Mouse (Mus musculus): Measurements from ENCODE around the gene Carnmt1.

GRCm38 (mm10) chr19:18646853-18647420 is 23.6 kb upstream of the Carnmt1 start:
- TF ChIP-seq CTCF (IDR thresholded peaks at IDR 0.05; ENCODE audit: extremely low read depth, insufficient read length, insufficient replicate concordance, low read depth, low read length) (no peak), POLR2A (IDR thresholded peaks at IDR 0.05; ENCODE audit: low read depth, low read length) (no peak)
